Mouse (Mus musculus) heart, embryonic 16.5 days (tissue): ENCODE data around the gene Phtf2. TPM values are rescaled to one million over a fixed set of nuclear protein-coding genes. Genes with fewer than 3 reads are reported as not detected.
"Not testable (repeated sequence)": the region's sequence is repeated elsewhere in the genome, so short reads cannot be mapped to it uniquely, and the experiment has no call there.

ENCODE experiments used
- ATAC-seq: fragments of 200-750 bp; cut with Nextera tagmentation; replicated peaks from 2 replicates; pipeline ENCODE4 v1.8.0; 2017; ENCODE audit warnings: moderate number of reproducible peaks; ENCODE audit not compliant: insufficient read depth, low FRiP score; ENCODE audit errors: extremely low read depth
- H3K27ac ChIP-seq: fragments of 300-500 bp; sonication (generic); 2 replicates; pipeline ENCODE4 v1.5.1; 2014; ENCODE audit warnings: mild to moderate bottlenecking, low read length, control low read depth, moderate library complexity
- H3K27me3 ChIP-seq: fragments of 300-500 bp; sonication (generic); 2 replicates; pipeline ENCODE4 v1.6.1; 2014; ENCODE audit warnings: low read length, mixed read lengths; ENCODE audit not compliant: control insufficient read depth, insufficient read depth
- H3K36me3 ChIP-seq: fragments of 300-500 bp; sonication (generic); 2 replicates; pipeline ENCODE4 v1.6.1; 2014; ENCODE audit not compliant: control insufficient read depth, insufficient read depth
- H3K4me1 ChIP-seq: fragments of 300-500 bp; sonication (generic); 2 replicates; pipeline ENCODE4 v1.6.1; 2014; ENCODE audit warnings: low read length, mixed read lengths; ENCODE audit not compliant: control insufficient read depth, insufficient read depth
- H3K4me2 ChIP-seq: fragments of 300-500 bp; sonication (generic); 2 replicates; pipeline ENCODE4 v1.6.1; 2014; ENCODE audit warnings: low read depth, mild to moderate bottlenecking, control low read depth, low read length
- H3K4me3 ChIP-seq: fragments of 300-500 bp; sonication (generic); 2 replicates; pipeline ENCODE4 v1.5.1; 2014; ENCODE audit warnings: mild to moderate bottlenecking, control low read depth, low read length
- H3K9ac ChIP-seq: fragments of 300-500 bp; sonication (generic); 2 replicates; pipeline ENCODE4 v1.6.1; 2014; ENCODE audit warnings: low read length, control low read depth
- H3K9me3 ChIP-seq: fragments of 300-500 bp; sonication (generic); replicated peaks from 2 replicates; pipeline ENCODE4 v1.6.1; 2016; ENCODE audit warnings: low read length; ENCODE audit not compliant: control insufficient read depth
- WGBS: fragments of 180-500 bp; shearing (Covaris S2); extraction: QIAGEN DNeasy Blood & Tissue Kit; methylation state at CpG from one replicate; pipeline ENCODE4 v1.1.7; 2014; 5-methylcytosine and 5-hydroxymethylcytosine counted together
- polyA plus RNA-seq: library from polyadenylated mRNA; unstranded; fragments of >200 nt; fragmentation: Nextera tagmentation; extraction: Ambion mirVana; gene quantifications from 2 replicates; pipeline ENCODE4 v1.2.1, GENCODE M21; 2015

Gene Phtf2
- polyA plus RNA-seq, 1 experiment from 2014 or later: 38.9 TPM

GRCm38 (mm10) chr5:20710845-20711244 is 171.1 kb downstream of the Phtf2 start:
- H3K4me3 ChIP-seq, H3K27me3 ChIP-seq, H3K9me3 ChIP-seq, H3K4me2 ChIP-seq, H3K27ac ChIP-seq, H3K9ac ChIP-seq, H3K4me1 ChIP-seq, H3K36me3 ChIP-seq, ATAC-seq: not testable (repeated sequence)
- 72% methylated on average over 6 of the region's 6 CpGs for WGBS

Other genes with a start within 250 kb of the Phtf2 start
- 51.1 and 51.6 TPM in 2 replicates for gene Tmem60, start 67 bp upstream of the Phtf2 start, polyA plus RNA-seq
- 6.5 and 7.1 TPM in 2 replicates for gene Rsbn1l, start 74.3 kb upstream of the Phtf2 start, polyA plus RNA-seq
- 16.3 and 19.1 TPM in 2 replicates for gene Ptpn12, start 173.8 kb upstream of the Phtf2 start, polyA plus RNA-seq